Mouse (Mus musculus) T-helper 17 cell (primary cell): Measurements from ENCODE around the gene Hoxd8.

Experiments used
- in situ Hi-C, 2 experiments: fragments of 300-600 bp; cut with MboI, MseI; formaldehyde crosslinking; loops; 1 replicate in 1 of 2; 2 replicates in 1 of 2; pipeline ENCODE4 v1.15.1; 2025; ENCODE audit warnings: high pct_unique_total_duplicates in 2 of 2

The Hoxd8 gene

DNA sequence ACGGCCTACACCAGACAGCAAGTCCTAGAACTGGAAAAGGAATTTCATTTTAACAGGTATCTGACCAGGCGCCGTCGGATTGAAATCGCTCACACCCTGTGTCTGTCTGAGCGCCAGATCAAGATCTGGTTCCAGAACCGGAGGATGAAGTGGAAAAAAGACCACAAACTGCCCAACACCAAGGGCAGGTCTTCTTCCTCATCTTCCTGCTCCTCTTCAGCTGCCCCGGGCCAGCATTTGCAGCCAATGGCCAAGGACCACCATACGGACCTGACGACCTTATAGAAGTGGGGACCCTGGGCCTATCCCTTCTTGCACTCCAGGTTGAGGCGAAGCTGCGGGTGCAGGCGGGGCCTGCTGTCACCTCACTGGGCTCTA lies 23.9 kb downstream of the Hoxd8 start:
- in situ Hi-C loops = loop anchor here in 1 of 2 experiments (25.0 kb wide), 2 partner anchors 859 to 1866 kb away; no protein-coding TSS in a partner anchor

- in situ Hi-C loops = loop anchor here in 1 of 2 experiments (25.0 kb wide), 2 partner anchors 857 to 1868 kb away; no protein-coding TSS in a partner anchor
Measured at GRCm38 (mm10) chr2:74730331-74730730, 25.9 kb downstream of the Hoxd8 start.

- in situ Hi-C loops = loop anchor here in 1 of 2 experiments (25.0 kb wide), 2 partner anchors 856 to 1869 kb away; no protein-coding TSS in a partner anchor
Measured at GRCm38 (mm10) chr2:74731055-74731454, 26.6 kb downstream of the Hoxd8 start.

DNA sequence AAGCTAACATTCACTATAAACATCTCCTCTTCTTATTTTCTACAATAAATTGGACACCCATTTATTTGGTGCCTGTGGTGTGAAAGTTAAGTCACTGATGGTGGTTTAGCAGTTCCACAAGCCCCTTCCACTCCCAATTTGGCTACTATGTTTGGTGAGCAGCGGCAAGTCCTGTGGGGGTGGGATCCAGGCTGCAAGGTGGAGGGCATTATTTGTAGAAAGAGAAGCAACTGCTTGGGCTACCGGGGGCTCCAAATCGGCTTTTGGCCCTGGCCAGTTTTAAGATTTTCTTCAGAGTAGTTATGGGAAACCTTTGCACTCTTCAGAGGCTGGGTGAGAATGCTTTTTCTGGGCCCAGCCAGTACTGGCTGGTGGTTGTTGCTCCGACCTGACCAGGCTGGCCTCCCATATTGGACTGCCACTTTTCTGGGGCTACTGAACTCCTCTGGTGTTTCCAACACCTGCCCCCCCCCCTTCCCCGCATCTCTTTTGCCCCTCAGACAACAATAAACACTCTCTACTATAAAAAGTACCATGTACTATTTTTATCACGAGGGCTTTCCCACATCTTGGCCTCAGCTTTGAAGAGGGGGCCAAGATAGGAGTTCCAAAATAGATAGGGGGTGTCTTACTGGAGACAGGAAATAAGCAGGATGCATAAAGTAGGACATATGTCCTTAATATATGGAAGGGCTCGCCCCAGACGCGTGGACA lies 27.5 kb downstream of the Hoxd8 start:
- in situ Hi-C loops = loop anchor here in 1 of 2 experiments (25.0 kb wide), 2 partner anchors 855 to 1870 kb away; no protein-coding TSS in a partner anchor

GRCm38 (mm10) chr2:74732513-74733316 lies 28.3 kb downstream of the Hoxd8 start:
- in situ Hi-C loops = loop anchor here in 1 of 2 experiments (25.0 kb wide), 2 partner anchors 855 to 1870 kb away; no protein-coding TSS in a partner anchor

GRCm38 (mm10) chr2:74733317-74733661 lies 28.9 kb downstream of the Hoxd8 start:
- in situ Hi-C loops = loop anchor here in 1 of 2 experiments (25.0 kb wide), 2 partner anchors 854 to 1871 kb away; no protein-coding TSS in a partner anchor

GRCm38 (mm10) chr2:74733765-74734164 lies 29.4 kb downstream of the Hoxd8 start:
- in situ Hi-C loops = loop anchor here in 1 of 2 experiments (25.0 kb wide), 2 partner anchors 854 to 1871 kb away; no protein-coding TSS in a partner anchor

DNA sequence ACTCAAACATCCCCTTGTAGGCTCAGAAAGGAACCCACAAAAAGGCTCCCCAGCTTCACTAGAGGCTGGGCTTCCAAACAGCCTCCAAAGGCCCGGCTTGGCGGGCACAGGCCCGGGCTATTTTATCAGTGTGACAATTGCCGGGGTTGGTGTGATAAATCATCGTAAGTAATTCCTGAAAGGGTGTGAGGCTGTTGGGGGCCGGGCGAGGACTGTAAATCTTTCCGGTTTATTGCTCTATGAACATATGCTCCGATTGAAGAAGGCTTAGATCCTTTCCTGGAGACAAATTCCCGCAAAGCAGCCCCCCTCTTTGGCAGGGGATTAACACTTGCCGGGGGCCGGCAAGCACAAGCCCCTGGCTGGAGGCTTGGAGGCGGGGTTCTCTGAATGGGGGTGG lies 30.0 kb downstream of the Hoxd8 start:
- in situ Hi-C loops = loop anchor here in 1 of 2 experiments (25.0 kb wide), 2 partner anchors 853 to 1872 kb away; no protein-coding TSS in a partner anchor

GRCm38 (mm10) chr2:74734996-74735811 lies 30.8 kb downstream of the Hoxd8 start:
- in situ Hi-C loops = loop anchor here in 1 of 2 experiments (25.0 kb wide), 2 partner anchors 852 to 1873 kb away; no protein-coding TSS in a partner anchor

DNA sequence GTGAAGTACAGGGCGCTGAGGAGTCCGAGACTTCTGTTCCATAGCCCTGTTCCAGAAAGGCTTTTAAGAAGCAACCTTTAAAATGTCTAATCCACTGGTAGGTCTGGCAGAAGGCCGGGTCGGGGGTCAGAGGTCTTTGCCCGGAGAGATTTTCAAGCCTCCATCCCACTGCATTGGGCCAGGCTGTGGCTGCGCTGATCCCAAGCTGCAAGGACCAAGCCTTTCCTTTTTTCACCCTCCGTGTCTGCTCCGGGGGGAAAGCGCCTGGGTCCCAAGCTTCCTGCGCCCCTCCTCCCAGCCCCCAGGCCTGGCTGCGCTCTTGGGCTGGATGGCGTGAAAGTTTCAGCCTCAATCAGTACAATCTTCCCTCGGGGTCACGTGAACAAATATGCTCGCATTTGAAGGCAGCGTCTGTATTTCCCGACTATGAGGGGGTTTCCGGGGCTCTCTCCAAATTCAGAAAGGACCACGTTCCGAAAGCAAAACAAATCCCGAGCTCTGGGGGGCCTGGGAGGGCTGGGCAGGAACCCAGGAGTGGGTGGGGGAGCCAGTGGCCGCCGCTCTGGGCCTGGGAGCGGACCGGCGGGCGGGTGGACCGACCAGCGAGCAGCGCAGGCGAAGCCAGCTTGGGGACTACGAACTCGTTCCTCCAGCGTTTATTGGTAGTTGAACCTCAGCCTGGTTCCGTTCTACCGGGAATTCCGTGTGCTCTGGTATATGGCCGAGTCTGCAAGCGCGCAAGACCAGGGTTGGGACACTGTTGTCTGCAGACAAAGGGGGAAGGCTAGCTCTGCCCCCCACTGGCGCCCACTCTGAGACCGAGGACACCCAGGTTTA lies 31.7 kb downstream of the Hoxd8 start:
- in situ Hi-C loops = loop anchor here in 1 of 2 experiments (25.0 kb wide), 2 partner anchors 851 to 1874 kb away; no protein-coding TSS in a partner anchor

- in situ Hi-C loops = loop anchor here in 1 of 2 experiments (25.0 kb wide), 2 partner anchors 850 to 1875 kb away; no protein-coding TSS in a partner anchor
Measured at GRCm38 (mm10) chr2:74736688-74737577, 32.5 kb downstream of the Hoxd8 start.

DNA sequence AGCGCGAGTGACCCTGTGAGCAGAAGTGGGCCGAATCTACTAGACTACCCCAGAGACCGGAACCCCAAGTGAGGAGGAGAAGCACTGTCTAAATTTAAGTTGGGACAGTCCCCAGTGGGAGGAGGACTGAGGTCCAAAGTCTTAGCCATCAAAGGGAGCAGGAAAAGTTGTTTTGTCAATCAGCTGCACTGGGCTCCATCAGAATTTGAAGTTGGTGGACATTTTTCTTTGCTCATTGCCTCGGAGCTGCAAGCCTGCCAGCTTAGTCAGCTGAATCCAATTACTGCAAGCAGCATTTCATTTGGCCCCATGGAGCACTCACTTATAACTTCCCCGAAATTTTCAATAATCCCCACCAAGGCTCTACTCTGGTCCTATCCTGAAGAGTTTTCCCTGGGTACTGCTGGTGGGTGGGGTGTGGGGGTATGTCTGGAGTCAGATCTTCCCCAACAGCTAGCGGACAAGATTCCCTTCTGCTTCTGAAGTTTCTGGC lies 33.2 kb downstream of the Hoxd8 start:
- in situ Hi-C loops = loop anchor here in 1 of 2 experiments (25.0 kb wide), 2 partner anchors 850 to 1875 kb away; no protein-coding TSS in a partner anchor

DNA sequence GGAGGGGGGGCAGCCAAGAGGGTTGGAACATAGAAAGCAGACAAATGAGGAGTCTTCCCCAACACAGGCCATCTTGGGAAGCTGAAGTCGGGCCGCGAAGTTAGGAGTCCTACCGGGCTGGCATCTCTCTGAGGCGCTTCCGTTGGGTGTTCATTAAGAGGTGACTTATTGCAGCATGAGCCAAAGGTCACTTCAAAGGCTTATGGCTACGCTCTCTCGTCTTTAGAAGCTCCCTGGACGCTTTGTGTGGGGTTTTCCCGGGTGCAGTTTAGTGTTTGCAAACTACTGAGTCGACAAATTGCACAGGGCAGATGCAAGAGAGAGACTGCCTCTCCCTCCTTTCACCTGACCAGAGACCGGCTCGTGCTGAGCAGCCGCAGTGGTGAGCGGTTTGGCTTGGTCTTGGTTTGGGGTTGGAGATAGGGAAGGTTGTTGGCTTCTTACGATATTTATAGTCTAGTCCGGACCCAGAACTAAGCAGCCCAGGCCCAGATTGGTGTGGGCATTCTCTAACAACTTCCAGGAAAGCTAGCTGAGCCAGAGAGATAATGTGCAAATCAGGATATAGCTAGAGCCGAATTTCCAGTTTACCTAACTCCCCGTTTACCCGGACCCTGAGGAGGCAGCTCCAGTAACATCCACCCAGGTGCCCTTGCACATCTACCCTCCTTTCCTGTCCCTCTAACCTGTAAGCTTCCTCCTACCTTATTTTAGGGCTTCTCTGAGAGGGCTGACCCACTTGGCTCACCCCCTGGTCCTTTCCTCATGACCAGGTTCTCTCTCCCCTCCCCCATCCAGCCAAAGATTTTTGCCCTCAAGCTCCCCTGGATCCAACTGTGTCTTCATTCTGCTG lies 34.4 kb downstream of the Hoxd8 start:
- in situ Hi-C loops = loop anchor here in 1 of 2 experiments (25.0 kb wide), 2 partner anchors 848 to 1877 kb away; no protein-coding TSS in a partner anchor

- in situ Hi-C loops = loop anchor here in 1 of 2 experiments (25.0 kb wide), 2 partner anchors 848 to 1877 kb away; no protein-coding TSS in a partner anchor
Measured at GRCm38 (mm10) chr2:74739476-74739800, 35.0 kb downstream of the Hoxd8 start.

DNA sequence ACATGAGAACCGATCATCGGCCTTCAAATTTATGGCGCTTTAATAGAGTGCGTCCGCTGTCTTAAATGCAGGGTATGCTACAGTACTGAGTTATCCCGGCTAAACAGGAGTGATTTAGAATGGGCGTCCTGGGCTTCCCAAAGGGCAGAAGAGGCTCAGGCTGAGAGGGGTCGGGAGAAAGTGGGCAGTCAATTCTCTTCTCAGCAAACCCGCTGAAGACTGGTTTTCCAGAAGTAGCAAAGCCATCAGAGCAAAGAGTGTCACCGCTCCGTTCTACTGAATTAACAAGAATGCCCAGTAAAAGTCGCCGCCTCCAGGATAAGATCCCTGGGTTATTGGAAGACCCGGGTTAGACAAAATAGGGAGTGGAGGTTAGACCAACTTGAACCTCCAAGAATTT lies 35.5 kb downstream of the Hoxd8 start:
- in situ Hi-C loops = loop anchor here in 1 of 2 experiments (25.0 kb wide), 2 partner anchors 847 to 1878 kb away; no protein-coding TSS in a partner anchor

- in situ Hi-C loops = loop anchor here in 1 of 2 experiments (25.0 kb wide), 2 partner anchors 847 to 1878 kb away; no protein-coding TSS in a partner anchor
Measured at GRCm38 (mm10) chr2:74740311-74741091, 36.1 kb downstream of the Hoxd8 start.
